Mouse (Mus musculus) liver, adult 2 months (tissue): ENCODE measurements around the gene Agk. TPM values are rescaled to one million over a fixed set of nuclear protein-coding genes. Genes with fewer than 3 reads are reported as not detected.

ENCODE experiments used
- DNase-seq: peaks from one replicate; pipeline ENCODE4 v3.0.0-alpha.2; 2011; ENCODE audit warnings: low read depth, low spot score; ENCODE audit errors: extremely low read depth
- H3K27ac ChIP-seq: fragments of 200-500 bp; replicated peaks from 2 replicates; pipeline ENCODE4 v1.5.1; 2012; ENCODE audit warnings: low read depth, mild to moderate bottlenecking, control low read depth, inconsistent platforms, low read length; ENCODE audit not compliant: insufficient read depth
- H3K27me3 ChIP-seq: fragments of 200-500 bp; 2 replicates; pipeline ENCODE4 v1.6.1; 2012; ENCODE audit warnings: mild to moderate bottlenecking, moderate library complexity, low read length, inconsistent platforms; ENCODE audit not compliant: control insufficient read depth, insufficient read depth
- H3K36me3 ChIP-seq: fragments of 200-500 bp; 2 replicates; pipeline ENCODE4 v1.6.1; 2012; ENCODE audit warnings: low read length, inconsistent platforms; ENCODE audit not compliant: control insufficient read depth, insufficient read depth
- H3K4me1 ChIP-seq: fragments of 200-500 bp; 2 replicates; pipeline ENCODE4 v1.6.1; 2011; ENCODE audit warnings: low read length; ENCODE audit not compliant: control insufficient read depth, insufficient read depth
- H3K4me3 ChIP-seq: fragments of 200-500 bp; 2 replicates; pipeline ENCODE4 v1.5.1; 2011; ENCODE audit warnings: low read depth, mild to moderate bottlenecking, control low read depth, low read length, moderate library complexity; ENCODE audit not compliant: insufficient read depth
- H3K79me2 ChIP-seq: fragments of 200-500 bp; 2 replicates; pipeline ENCODE4 v1.6.1; 2012; ENCODE audit warnings: inconsistent platforms, mild to moderate bottlenecking, low read length, moderate library complexity; ENCODE audit not compliant: control insufficient read depth, insufficient read depth
- H3K9ac ChIP-seq: fragments of 200-500 bp; 2 replicates; pipeline ENCODE4 v1.6.1; 2012; ENCODE audit warnings: low read depth, mild to moderate bottlenecking, control low read depth, inconsistent platforms, low read length
- CTCF ChIP-seq: fragments of 200-500 bp; IDR thresholded peaks from 2 replicates; pipeline ENCODE4 v1.5.1; 2011; ENCODE audit warnings: low read depth, low read length, control low read depth
- POLR2A ChIP-seq: fragments of 200-500 bp; IDR thresholded peaks from 2 replicates; pipeline ENCODE4 v1.6.1; 2011; ENCODE audit warnings: low read length, control low read depth; ENCODE audit not compliant: insufficient read depth; ENCODE audit errors: extremely low read depth
- WGBS: fragments of 180-500 bp; shearing (Covaris S2); methylation state at CpG from one replicate; pipeline ENCODE4 v1.1.7; 2018; 5-methylcytosine and 5-hydroxymethylcytosine counted together
- polyA plus RNA-seq: library from polyadenylated mRNA; depleted of rRNA; stranded (reverse); fragments of >200 nt; gene quantifications from 2 replicates; pipeline ENCODE4 v1.2.3, GENCODE M21; 2012; rRNA removed
- total RNA-seq: library from RNA; depleted of rRNA; stranded (reverse); fragments of >200 nt; gene quantifications from 2 replicates; pipeline ENCODE4 v1.2.3, GENCODE M21; 2014; rRNA removed

The Agk gene
- 10.5 TPM in 2 replicates for total RNA-seq
- polyA plus RNA-seq = 4.2 and 4.8 TPM in 2 replicates

GRCm38 (mm10) chr6:40324897-40325841 lies at the start of gene Agk:
Gene Agk (plus strand): TSS chr6:40325172.
- Histone ChIP-seq H3K4me3 (peak within 1 kb of the TSS; percentile 83), H3K27ac (no peak within 1 kb of the TSS), H3K9ac (peak within 1 kb of the TSS; percentile 84), H3K79me2 (no peaks in the 10 kb centered on the region), H3K4me1 (no peaks in the 10 kb centered on the region), H3K36me3 (peaks cover 2% of the 10 kb centered on the region; the same call in 1 of the 2 replicates), H3K27me3 (no peaks in the 10 kb centered on the region)
- TF ChIP-seq POLR2A (peak; percentile 13; the same call in 1 of the 2 replicates), CTCF (no peak)
- WGBS = 3% methylated on average over 51 of the region's 52 CpGs
- DNase-seq = peak; percentile 60

GRCm38 (mm10) chr6:40300707-40301106 lies 24.3 kb upstream of the Agk start:
- TF ChIP-seq POLR2A (no peak), CTCF (no peak)
- Histone ChIP-seq H3K9ac (no peak overlapping the region), H3K79me2 (no peaks in the 10 kb centered on the region), H3K27me3 (no peaks in the 10 kb centered on the region), H3K36me3 (no peaks in the 10 kb centered on the region), H3K4me1 (no peaks in the 10 kb centered on the region), H3K27ac (no peak overlapping the region), H3K4me3 (no peak overlapping the region)
- WGBS = 71% methylated on average over 5 of the region's 5 CpGs
- DNase-seq = no peak

GRCm38 (mm10) chr6:40303379-40303778 lies 21.6 kb upstream of the Agk start:
- Histone ChIP-seq H3K36me3 (no peaks in the 10 kb centered on the region), H3K9ac (no peak overlapping the region), H3K27ac (no peak overlapping the region), H3K4me3 (no peak overlapping the region), H3K79me2 (no peaks in the 10 kb centered on the region), H3K4me1 (no peaks in the 10 kb centered on the region), H3K27me3 (no peaks in the 10 kb centered on the region)
- peak; percentile 7 for DNase-seq
- TF ChIP-seq CTCF (no peak), POLR2A (no peak)
- 6% methylated on average over 6 of the region's 6 CpGs for WGBS

GRCm38 (mm10) chr6:40304972-40305371 lies 20.0 kb upstream of the Agk start:
- H3K36me3 ChIP-seq = no peaks in the 10 kb centered on the region
- DNase-seq = no peak
- no peaks in the 10 kb centered on the region for H3K27me3 ChIP-seq
- TF ChIP-seq POLR2A = no peak
- no peak for TF ChIP-seq CTCF
- no peaks in the 10 kb centered on the region for H3K4me1 ChIP-seq
- H3K79me2 ChIP-seq = no peaks in the 10 kb centered on the region
- H3K4me3 ChIP-seq = no peak overlapping the region
- H3K9ac ChIP-seq = no peak overlapping the region
- H3K27ac ChIP-seq = no peak overlapping the region

GRCm38 (mm10) chr6:40326341-40326740 lies 1.4 kb downstream of the Agk start:
- Histone ChIP-seq H3K27me3 (no peaks in the 10 kb centered on the region), H3K4me3 (no peak overlapping the region), H3K4me1 (no peaks in the 10 kb centered on the region), H3K79me2 (no peaks in the 10 kb centered on the region), H3K36me3 (peaks cover 2% of the 10 kb centered on the region; the same call in 1 of the 2 replicates), H3K27ac (no peak overlapping the region), H3K9ac (no peak overlapping the region)
- TF ChIP-seq POLR2A = no peak
- TF ChIP-seq CTCF = no peak
- no peak for DNase-seq
- WGBS = 93% methylated on average over 8 of the region's 8 CpGs

GRCm38 (mm10) chr6:40333497-40333896 lies 8.5 kb downstream of the Agk start:
- Histone ChIP-seq H3K27ac (no peak overlapping the region), H3K4me3 (no peak overlapping the region)
- TF ChIP-seq POLR2A (no peak), CTCF (no peak)

More at GRCm38 (mm10) chr6:40333497-40333896, 8.5 kb downstream of the Agk start:
- DNase-seq = no peak
- Histone ChIP-seq H3K36me3 (peaks cover 18% of the 10 kb centered on the region), H3K79me2 (no peaks in the 10 kb centered on the region; the same call in 1 of the 2 replicates), H3K9ac (no peak overlapping the region), H3K4me1 (no peaks in the 10 kb centered on the region), H3K27me3 (no peaks in the 10 kb centered on the region)
- WGBS = 91% methylated on average over 2 of the region's 2 CpGs
